Mouse (Mus musculus): ENCODE data around the gene Cdc14b.

The Cdc14b gene

GRCm38 (mm10) chr13:64237000-64237680 lies 38.0 kb downstream of the Cdc14b start:
- no peak for DNase-seq (ENCODE audit: low spot score in 2 of 2)

GRCm38 (mm10) chr13:64235777-64236176 lies 39.3 kb downstream of the Cdc14b start:
- no peak for DNase-seq (ENCODE audit: low spot score in 2 of 2)

- DNase-seq (ENCODE audit: low spot score in 2 of 2) = no peak
These were observed 39.9 kb downstream of the Cdc14b start for GRCm38 (mm10) chr13:64235062-64235715.

- no peak for DNase-seq (ENCODE audit: low spot score in 2 of 2)
These were observed 42.0 kb downstream of the Cdc14b start for GRCm38 (mm10) chr13:64233139-64233538.

- no peak for DNase-seq (ENCODE audit: low spot score in 2 of 2)
These were observed 48.4 kb downstream of the Cdc14b start for GRCm38 (mm10) chr13:64226725-64227124.

- DNase-seq (ENCODE audit: low spot score in 2 of 2) = no peak
These were observed 49.4 kb downstream of the Cdc14b start for GRCm38 (mm10) chr13:64225738-64226137.

- DNase-seq (ENCODE audit: low spot score in 2 of 2) = no peak
These were observed 60.2 kb downstream of the Cdc14b start for GRCm38 (mm10) chr13:64214891-64215290.

- DNase-seq (ENCODE audit: low spot score in 2 of 2) = no peak
These were observed 63.0 kb downstream of the Cdc14b start for GRCm38 (mm10) chr13:64211995-64212603.

GRCm38 (mm10) chr13:64208146-64208545 lies 66.9 kb downstream of the Cdc14b start:
- no peak for DNase-seq (ENCODE audit: low spot score in 2 of 2)

GRCm38 (mm10) chr13:64205186-64205585 lies 69.9 kb downstream of the Cdc14b start:
- no peak for DNase-seq (ENCODE audit: low spot score in 2 of 2)

GRCm38 (mm10) chr13:64204726-64205125 lies 70.4 kb downstream of the Cdc14b start:
- no peak for DNase-seq (ENCODE audit: low spot score in 2 of 2)

- DNase-seq (ENCODE audit: low spot score in 2 of 2) = no peak
These were observed 74.2 kb downstream of the Cdc14b start for GRCm38 (mm10) chr13:64200911-64201310.

GRCm38 (mm10) chr13:64198310-64198709 lies 76.8 kb downstream of the Cdc14b start:
- DNase-seq (ENCODE audit: low spot score in 2 of 2) = no peak

- no peak for DNase-seq (ENCODE audit: low spot score in 2 of 2)
These were observed 77.2 kb downstream of the Cdc14b start for GRCm38 (mm10) chr13:64197899-64198298.

- DNase-seq (ENCODE audit: low spot score in 2 of 2) = no peak
These were observed 88.0 kb downstream of the Cdc14b start for GRCm38 (mm10) chr13:64187065-64187464.

GRCm38 (mm10) chr13:64186516-64186915 lies 88.6 kb downstream of the Cdc14b start:
- DNase-seq (ENCODE audit: low spot score in 2 of 2) = no peak

- DNase-seq (ENCODE audit: low spot score in 2 of 2) = no peak
These were observed 89.5 kb downstream of the Cdc14b start for GRCm38 (mm10) chr13:64185586-64185985.

- DNase-seq (ENCODE audit: low spot score in 2 of 2) = no peak
These were observed 89.9 kb downstream of the Cdc14b start for GRCm38 (mm10) chr13:64185176-64185575.

GRCm38 (mm10) chr13:64184361-64184760 lies 90.7 kb downstream of the Cdc14b start:
- DNase-seq (ENCODE audit: low spot score in 2 of 2) = no peak

- no peak for DNase-seq (ENCODE audit: low spot score in 2 of 2)
These were observed 91.5 kb downstream of the Cdc14b start for GRCm38 (mm10) chr13:64183583-64183982.

- DNase-seq (ENCODE audit: low spot score in 2 of 2) = no peak
These were observed 93.0 kb downstream of the Cdc14b start for GRCm38 (mm10) chr13:64182091-64182490.

GRCm38 (mm10) chr13:64180888-64181287 lies 94.2 kb downstream of the Cdc14b start:
- DNase-seq (ENCODE audit: low spot score in 2 of 2) = peak in 1 of 2 experiments; percentile 48

GRCm38 (mm10) chr13:64180300-64180699 lies 94.8 kb downstream of the Cdc14b start:
- no peak for DNase-seq (ENCODE audit: low spot score in 2 of 2)
